In the genomic region with DNA sequence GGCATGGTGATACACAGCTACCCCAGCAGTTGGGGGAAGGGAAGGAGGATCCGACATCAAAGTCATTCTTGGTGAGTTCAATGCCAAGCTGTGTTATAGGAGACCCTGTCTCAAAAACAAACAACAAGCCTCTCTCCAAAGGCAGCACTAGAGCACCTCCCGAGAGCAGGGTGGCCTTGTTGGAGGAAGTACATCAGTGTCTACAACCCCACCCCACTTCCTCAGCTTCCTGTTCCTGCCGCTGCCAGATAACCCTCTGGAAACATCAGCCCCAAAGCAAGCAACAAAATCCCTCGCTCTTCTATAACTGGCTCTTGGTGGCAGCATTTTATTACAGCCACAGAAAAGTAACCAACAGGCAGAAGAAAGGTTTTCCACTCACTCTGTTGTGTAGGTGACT, we compare ENCODE assay signal across 21 mouse cellular contexts. TPM values are rescaled to one million over a fixed set of nuclear protein-coding genes. Genes with fewer than 3 reads are reported as not detected.
A peak's percentile ranks its signal among the peaks of the same experiment; 100 is the strongest.
DNase-seq lines count a peak whose midpoint lies in the region; ATAC-seq lines count a peak whose summit lies in the region.
"Had no signal": no experiment of that assay in that cellular context is flagged by ENCODE, and none has a peak within 500 bp of the region (broad histone marks: within the 10 kb centered on the region; RNA-seq: fewer than 3 reads in every experiment).

No protein-coding gene starts in this region.

- 55% methylated on average over 4 of the region's 4 CpGs for WGBS in heart, embryonic 10.5 days
- 59% methylated on average over 4 of the region's 4 CpGs for WGBS in heart, embryonic 11.5 days (ENCODE audit: insufficient replicate concordance)
- WGBS in liver, embryonic 11.5 days: 39% methylated on average over 4 of the region's 4 CpGs

- peak overlapping the region; percentile 16; the same call in 1 of the 2 replicates for H3K27ac ChIP-seq in heart, embryonic 10.5 days
- no peak overlapping the region for H3K27ac ChIP-seq in heart, embryonic 11.5 days (ENCODE audit: low read depth, low read length)
- no peak overlapping the region for H3K27ac ChIP-seq in liver, embryonic 11.5 days (ENCODE audit: low read depth, low read length)
- H3K27ac ChIP-seq: embryonic facial prominence, embryonic 12.5 days; forebrain, embryonic 15.5 days; gastrocnemius, adult 2 months; liver, embryonic 14.5 days; neural tube, embryonic 12.5 days had no signal

- no peak overlapping the region for H3K4me2 ChIP-seq in heart, embryonic 11.5 days
- peak overlapping the region; percentile 23; the same call in 1 of the 2 replicates for H3K4me2 ChIP-seq in liver, embryonic 11.5 days
- H3K4me2 ChIP-seq: embryonic facial prominence, embryonic 12.5 days; forebrain, embryonic 15.5 days; neural tube, embryonic 12.5 days had no signal

- H3K4me3 ChIP-seq in heart, embryonic 10.5 days: no peak overlapping the region
- H3K4me3 ChIP-seq in heart, embryonic 11.5 days (ENCODE audit: low read depth, low read length): no peak overlapping the region
- no peak overlapping the region for H3K4me3 ChIP-seq in liver, embryonic 11.5 days (ENCODE audit: low read depth, low read length)
- H3K4me3 ChIP-seq: embryonic facial prominence, embryonic 12.5 days; forebrain, embryonic 15.5 days; gastrocnemius, adult 2 months; neural tube, embryonic 12.5 days had no signal

- no peak for DNase-seq in heart, embryonic 10.5 days (ENCODE audit: low spot score)
- DNase-seq in testis, postnatal 10 days (ENCODE audit: low spot score): peak; percentile 21
- no peak for DNase-seq in testis, postnatal 14 days (ENCODE audit: low spot score)
- no peak for DNase-seq in liver, embryonic 11.5 days (ENCODE audit: low spot score)
- DNase-seq in naive thymus-derived CD4-positive, alpha-beta T cell, adult 2 months (ENCODE audit: low read depth): peak; percentile 22
- DNase-seq in gastrocnemius, adult 18-20 months (ENCODE audit: low spot score): no peak
- no peak for DNase-seq in embryo, embryonic 10.5 days (ENCODE audit: low spot score)
- DNase-seq: adrenal gland, postnatal 14 days; B cell, adult 2 months; cerebellum, adult 18-20 months; gastrocnemius, adult 2 months; kidney, adult 8-10 months; kidney, postnatal 4 days; spleen, adult 18-20 months; thymus, postnatal 25 days had no signal

- H3K4me1 ChIP-seq in heart, embryonic 10.5 days: peaks cover 19% of the 10 kb centered on the region
- no peaks in the 10 kb centered on the region for H3K4me1 ChIP-seq in heart, embryonic 11.5 days (ENCODE audit: control insufficient read depth, insufficient read depth, low read length)
- peaks cover 6% of the 10 kb centered on the region for H3K4me1 ChIP-seq in liver, embryonic 11.5 days (replicated peaks; ENCODE audit: control insufficient read depth, insufficient read depth, low read length)
- H3K4me1 ChIP-seq: embryonic facial prominence, embryonic 12.5 days; forebrain, embryonic 15.5 days; neural tube, embryonic 12.5 days had no signal

- H3K27me3 ChIP-seq in heart, embryonic 10.5 days (ENCODE audit: insufficient read depth, poor library complexity, severe bottlenecking): no peaks in the 10 kb centered on the region
- no peaks in the 10 kb centered on the region for H3K27me3 ChIP-seq in heart, embryonic 11.5 days (ENCODE audit: control insufficient read depth, insufficient read depth, low read length)
- no peaks in the 10 kb centered on the region for H3K27me3 ChIP-seq in liver, embryonic 11.5 days (replicated peaks; ENCODE audit: control insufficient read depth, insufficient read depth, low read length)
- H3K27me3 ChIP-seq: embryonic facial prominence, embryonic 12.5 days; forebrain, embryonic 15.5 days; neural tube, embryonic 12.5 days had no signal

- no peak overlapping the region for H3K9ac ChIP-seq in heart, embryonic 11.5 days (ENCODE audit: low read depth, low read length)
- H3K9ac ChIP-seq in liver, embryonic 11.5 days (ENCODE audit: low read depth, low read length): no peak overlapping the region
- H3K9ac ChIP-seq: embryonic facial prominence, embryonic 12.5 days; forebrain, embryonic 15.5 days; liver, embryonic 14.5 days; neural tube, embryonic 12.5 days had no signal

- no peaks in the 10 kb centered on the region for H3K36me3 ChIP-seq in heart, embryonic 10.5 days
- H3K36me3 ChIP-seq in heart, embryonic 11.5 days (ENCODE audit: control insufficient read depth, insufficient read depth, low read length): no peaks in the 10 kb centered on the region
- no peaks in the 10 kb centered on the region for H3K36me3 ChIP-seq in liver, embryonic 11.5 days (ENCODE audit: control insufficient read depth, insufficient read depth, low read length)
- H3K36me3 ChIP-seq: embryonic facial prominence, embryonic 12.5 days; forebrain, embryonic 15.5 days; neural tube, embryonic 12.5 days had no signal

- ATAC-seq in heart, embryonic 11.5 days (replicated peaks; ENCODE audit: insufficient number of reproducible peaks, low FRiP score, low TSS enrichment): no peak
- ATAC-seq in liver, embryonic 11.5 days (replicated peaks; ENCODE audit: low FRiP score): 0 out of 2 replicates have a peak, but pooled peaks have one; percentile 29
- ATAC-seq: activated CD4-positive, CD25-positive, alpha-beta regulatory T cell, adult 4 months; forebrain, embryonic 15.5 days had no signal

- H3K9me3 ChIP-seq in heart, embryonic 10.5 days: no peaks in the 10 kb centered on the region
- no peaks in the 10 kb centered on the region for H3K9me3 ChIP-seq in heart, embryonic 11.5 days (replicated peaks; ENCODE audit: control insufficient read depth, low read length)
- no peaks in the 10 kb centered on the region for H3K9me3 ChIP-seq in liver, embryonic 11.5 days (ENCODE audit: control insufficient read depth, low read length)
- H3K9me3 ChIP-seq: embryonic facial prominence, embryonic 12.5 days; forebrain, embryonic 15.5 days; neural tube, embryonic 12.5 days had no signal

RNA-seq across cellular contexts. Expression of a gene that starts 17.7 kb away (rescaled TPM):
- polyA plus RNA-seq in heart, embryonic 10.5 days (2016; fragmentation: Nextera tagmentation; extraction: Ambion mirVana): 84.4 and 91.4 TPM in 2 replicates
- 82.4 and 96.1 TPM in 2 replicates for polyA plus RNA-seq in heart, embryonic 11.5 days (2014; fragmentation: Nextera tagmentation; extraction: Ambion mirVana)
- polyA plus RNA-seq in liver, embryonic 11.5 days (2014; fragmentation: Nextera tagmentation; extraction: Ambion mirVana): 26.7 and 29.5 TPM in 2 replicates
- 10 to 100 TPM; 38.7 to 41.2 TPM for total RNA-seq in gastrocnemius, adult 18-20 months (2021)

Comparison
In these comparisons a context has a peak if more than half of its experiments do, and no peak if none do; other contexts are left out.
1. DNase-seq: peak in testis, postnatal 10 days (single experiment) and naive thymus-derived CD4-positive, alpha-beta T cell, adult 2 months (single experiment); none in heart, embryonic 10.5 days (single experiment), testis, postnatal 14 days (single experiment), liver, embryonic 11.5 days (single experiment), gastrocnemius, adult 18-20 months (single experiment) and embryo, embryonic 10.5 days (single experiment).